Mouse (Mus musculus) forebrain, embryonic 16.5 days (tissue): ENCODE measurements around the gene Xpot. TPM values are rescaled to one million over a fixed set of nuclear protein-coding genes. Genes with fewer than 3 reads are reported as not detected.

Source experiments
- ATAC-seq: fragments of 200-750 bp; cut with Nextera tagmentation; 2 replicates; pipeline ENCODE4 v1.8.0; 2017; ENCODE audit warnings: mild to moderate bottlenecking, moderate library complexity
- H3K27ac ChIP-seq: fragments of 300-500 bp; sonication (generic); 2 replicates; pipeline ENCODE4 v1.5.1; 2014; ENCODE audit warnings: low read length, control low read depth
- H3K27me3 ChIP-seq: fragments of 300-500 bp; sonication (generic); replicated peaks from 2 replicates; pipeline ENCODE4 v1.6.1; 2014; ENCODE audit warnings: low read length; ENCODE audit not compliant: control insufficient read depth, insufficient read depth
- H3K36me3 ChIP-seq: fragments of 300-500 bp; sonication (generic); 2 replicates; pipeline ENCODE4 v1.6.1; 2014; ENCODE audit not compliant: control insufficient read depth, insufficient read depth
- H3K4me1 ChIP-seq: fragments of 300-500 bp; sonication (generic); replicated peaks from 2 replicates; pipeline ENCODE4 v1.6.1; 2014; ENCODE audit warnings: low read length; ENCODE audit not compliant: control insufficient read depth, insufficient read depth
- H3K4me2 ChIP-seq: fragments of 300-500 bp; sonication (generic); 2 replicates; pipeline ENCODE4 v1.6.1; 2014; ENCODE audit warnings: mild to moderate bottlenecking, low read length, control low read depth
- H3K4me3 ChIP-seq: fragments of 300-500 bp; sonication (generic); replicated peaks from 2 replicates; pipeline ENCODE4 v1.5.1; 2014; ENCODE audit warnings: mild to moderate bottlenecking, low read length, control low read depth
- H3K9ac ChIP-seq: fragments of 300-500 bp; sonication (generic); replicated peaks from 2 replicates; pipeline ENCODE4 v1.6.1; 2014; ENCODE audit warnings: low read depth, low read length, control low read depth
- H3K9me3 ChIP-seq: fragments of 300-500 bp; sonication (generic); 2 replicates; pipeline ENCODE4 v1.6.1; 2016; ENCODE audit warnings: low read length; ENCODE audit not compliant: control insufficient read depth
- WGBS: fragments of 180-500 bp; shearing (Covaris S2); extraction: QIAGEN DNeasy Blood & Tissue Kit; methylation state at CpG from one replicate; pipeline ENCODE4 v1.1.7; 2014; 5-methylcytosine and 5-hydroxymethylcytosine counted together
- polyA plus RNA-seq: library from polyadenylated mRNA; unstranded; fragments of >200 nt; fragmentation: Nextera tagmentation; extraction: Ambion mirVana; gene quantifications from 2 replicates; pipeline ENCODE4 v1.2.1, GENCODE M21; 2015

Xpot gene
- polyA plus RNA-seq, 1 experiment from 2014 or later: 38.4 TPM

GRCm38 (mm10) chr10:121569796-121570195 is 56.3 kb downstream of the Xpot start:
- no peak overlapping the region for H3K9ac ChIP-seq
- H3K4me2 ChIP-seq: no peak overlapping the region
- H3K36me3 ChIP-seq: peaks cover 26% of the 10 kb centered on the region
- 56% methylated on average over 6 of the region's 6 CpGs for WGBS
- H3K9me3 ChIP-seq: no peaks in the 10 kb centered on the region
- peaks cover 8% of the 10 kb centered on the region for H3K4me1 ChIP-seq
- H3K4me3 ChIP-seq: no peak overlapping the region
- ATAC-seq: no peak
- no peaks in the 10 kb centered on the region for H3K27me3 ChIP-seq
- H3K27ac ChIP-seq: no peak overlapping the region

GRCm38 (mm10) chr10:121569001-121569589 is 57.0 kb downstream of the Xpot start:
- peak; percentile 77 for ATAC-seq
- Histone ChIP-seq H3K27ac (peak overlapping the region; percentile 49), H3K9ac (peak overlapping the region; percentile 33; the same call in 1 of the 2 replicates), H3K4me3 (peak overlapping the region; percentile 17; the same call in 1 of the 2 replicates), H3K9me3 (no peaks in the 10 kb centered on the region), H3K4me1 (peaks cover 8% of the 10 kb centered on the region), H3K4me2 (peak overlapping the region; percentile 36), H3K27me3 (no peaks in the 10 kb centered on the region), H3K36me3 (peaks cover 23% of the 10 kb centered on the region)
- WGBS: 5% methylated on average over 23 of the region's 23 CpGs

DNA sequence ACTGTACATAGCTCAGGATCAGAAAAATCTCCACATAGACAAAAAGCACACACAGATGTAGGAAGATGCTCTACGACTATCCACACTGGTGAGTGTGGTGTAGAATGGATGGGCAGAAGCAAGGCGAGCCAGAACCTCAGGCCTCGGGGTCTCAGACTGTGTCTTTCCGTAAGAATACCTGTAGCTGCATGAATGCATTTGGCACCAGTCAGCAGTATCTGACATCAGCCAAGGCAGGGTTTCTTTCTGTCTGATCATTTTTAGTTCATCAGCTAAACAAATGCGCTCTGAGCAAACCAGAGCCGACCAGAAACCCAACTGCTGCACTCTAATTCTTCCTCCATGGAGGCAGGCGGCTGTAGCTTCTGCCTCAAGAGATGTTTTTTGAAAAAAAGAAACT is 57.6 kb downstream of the Xpot start:
- H3K36me3 ChIP-seq: peaks cover 23% of the 10 kb centered on the region
- no peak overlapping the region for H3K27ac ChIP-seq
- ATAC-seq: peak; percentile 12; the same call in 1 of the 2 replicates
- peaks cover 8% of the 10 kb centered on the region for H3K4me1 ChIP-seq
- no peaks in the 10 kb centered on the region for H3K27me3 ChIP-seq
- H3K4me3 ChIP-seq: no peak overlapping the region
- H3K9me3 ChIP-seq: no peaks in the 10 kb centered on the region
- 54% methylated on average over 7 of the region's 7 CpGs for WGBS
- no peak overlapping the region; the same call in 1 of the 2 replicates for H3K9ac ChIP-seq
- peak overlapping the region; percentile 36 for H3K4me2 ChIP-seq

- no peak overlapping the region for H3K4me2 ChIP-seq
- H3K4me3 ChIP-seq: no peak overlapping the region
- no peak overlapping the region for H3K9ac ChIP-seq
- no peaks in the 10 kb centered on the region for H3K27me3 ChIP-seq
- ATAC-seq: no peak
- no peak overlapping the region for H3K27ac ChIP-seq
- peaks cover 8% of the 10 kb centered on the region for H3K4me1 ChIP-seq
- H3K36me3 ChIP-seq: peaks cover 25% of the 10 kb centered on the region
- WGBS: 97% methylated on average over 10 of the region's 10 CpGs
- H3K9me3 ChIP-seq: no peaks in the 10 kb centered on the region
These were observed 58.1 kb downstream of the Xpot start for GRCm38 (mm10) chr10:121568026-121568425.

DNA sequence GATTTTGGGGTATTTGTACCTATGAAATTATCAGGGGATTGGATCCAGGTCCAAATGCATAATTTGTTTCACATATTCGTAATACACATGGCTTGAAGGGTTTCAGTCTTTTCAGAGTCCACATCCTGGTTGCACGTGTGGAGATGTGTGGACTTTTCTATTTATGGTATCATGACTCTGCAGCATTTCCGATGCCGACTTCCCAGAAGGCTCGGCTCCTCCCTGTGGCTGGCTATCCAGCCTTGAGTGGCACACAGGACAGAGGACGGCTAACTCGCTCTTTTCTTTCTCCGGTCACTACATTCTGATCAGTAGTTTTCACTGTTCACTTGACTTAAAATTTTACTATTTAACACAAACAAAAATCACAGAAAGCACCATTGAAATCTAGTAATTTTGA is 61.7 kb downstream of the Xpot start:
- no peak for ATAC-seq
- Histone ChIP-seq H3K4me2 (no peak overlapping the region), H3K27ac (no peak overlapping the region), H3K9me3 (no peaks in the 10 kb centered on the region), H3K36me3 (peaks cover 13% of the 10 kb centered on the region), H3K9ac (no peak overlapping the region), H3K4me1 (peaks cover 3% of the 10 kb centered on the region), H3K27me3 (no peaks in the 10 kb centered on the region), H3K4me3 (no peak overlapping the region)
- 92% methylated on average over 8 of the region's 8 CpGs for WGBS

DNA sequence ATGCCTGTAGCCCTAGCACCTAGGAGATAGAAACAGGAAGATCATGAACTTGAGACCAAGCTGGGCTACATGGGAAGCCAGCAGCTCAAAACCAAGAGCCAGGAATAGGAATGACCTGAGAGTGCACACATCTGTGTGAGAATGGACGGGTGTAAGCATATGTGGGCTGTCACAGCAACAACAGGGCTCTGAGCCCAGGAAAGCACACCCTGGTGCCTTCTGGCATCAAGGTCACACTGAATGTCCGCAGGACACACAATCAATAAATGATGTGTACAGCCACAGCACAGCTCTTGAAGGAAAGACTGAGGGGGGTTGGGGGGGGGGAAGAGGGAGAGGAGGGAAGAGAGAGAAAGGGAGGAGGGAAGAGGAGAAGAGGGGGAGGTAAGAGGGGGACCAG is 67.9 kb downstream of the Xpot start:
- Histone ChIP-seq H3K9ac (no peak overlapping the region), H3K4me1 (no peaks in the 10 kb centered on the region), H3K27ac (no peak overlapping the region), H3K9me3 (no peaks in the 10 kb centered on the region), H3K4me2 (no peak overlapping the region), H3K36me3 (peaks cover 28% of the 10 kb centered on the region), H3K4me3 (no peak overlapping the region), H3K27me3 (no peaks in the 10 kb centered on the region)
- whole genome bisulfite sequencing: 79% methylated on average over 2 of the region's 2 CpGs
- ATAC-seq: no peak

- WGBS: 77% methylated on average over 6 of the region's 6 CpGs
- H3K4me2 ChIP-seq: no peak overlapping the region
- no peak overlapping the region for H3K4me3 ChIP-seq
- no peaks in the 10 kb centered on the region for H3K4me1 ChIP-seq
- H3K27ac ChIP-seq: no peak overlapping the region
- H3K9me3 ChIP-seq: no peaks in the 10 kb centered on the region
- no peak for ATAC-seq
- H3K27me3 ChIP-seq: no peaks in the 10 kb centered on the region
- peaks cover 31% of the 10 kb centered on the region for H3K36me3 ChIP-seq
- H3K9ac ChIP-seq: no peak overlapping the region
These were observed 69.9 kb downstream of the Xpot start for GRCm38 (mm10) chr10:121556263-121556662.

- ATAC-seq: no peak
- 83% methylated on average over 9 of the region's 9 CpGs for WGBS
- Histone ChIP-seq H3K27me3 (no peaks in the 10 kb centered on the region), H3K27ac (no peak overlapping the region), H3K9me3 (no peaks in the 10 kb centered on the region), H3K4me2 (no peak overlapping the region), H3K9ac (no peak overlapping the region), H3K4me1 (no peaks in the 10 kb centered on the region), H3K36me3 (peaks cover 40% of the 10 kb centered on the region), H3K4me3 (no peak overlapping the region)
These were observed 75.8 kb downstream of the Xpot start for GRCm38 (mm10) chr10:121550334-121550733.

DNA sequence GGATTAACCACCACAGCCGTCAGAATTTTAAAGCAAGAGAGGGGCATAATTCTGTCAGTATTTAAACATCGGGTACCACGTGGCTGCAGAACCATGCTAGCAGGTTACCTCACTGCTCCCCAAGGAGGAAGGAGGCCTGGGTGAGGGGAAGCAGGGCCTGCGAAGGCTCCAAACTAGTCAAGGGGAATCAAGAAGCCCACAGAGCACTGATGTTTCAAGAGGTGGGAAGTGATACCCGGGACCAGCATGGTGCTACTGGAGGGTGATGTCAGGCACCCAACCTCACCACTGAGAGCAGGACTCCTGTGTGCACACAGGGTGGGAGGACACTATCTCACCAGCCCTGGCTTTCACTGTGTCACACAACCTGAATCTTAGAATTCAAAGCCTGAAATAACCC is 76.5 kb downstream of the Xpot start:
- Histone ChIP-seq H3K4me1 (no peaks in the 10 kb centered on the region), H3K9me3 (no peaks in the 10 kb centered on the region), H3K27me3 (no peaks in the 10 kb centered on the region), H3K36me3 (peaks cover 40% of the 10 kb centered on the region), H3K27ac (no peak overlapping the region), H3K4me2 (no peak overlapping the region), H3K9ac (no peak overlapping the region), H3K4me3 (no peak overlapping the region)
- 95% methylated on average over 5 of the region's 5 CpGs for WGBS
- no peak for ATAC-seq

DNA sequence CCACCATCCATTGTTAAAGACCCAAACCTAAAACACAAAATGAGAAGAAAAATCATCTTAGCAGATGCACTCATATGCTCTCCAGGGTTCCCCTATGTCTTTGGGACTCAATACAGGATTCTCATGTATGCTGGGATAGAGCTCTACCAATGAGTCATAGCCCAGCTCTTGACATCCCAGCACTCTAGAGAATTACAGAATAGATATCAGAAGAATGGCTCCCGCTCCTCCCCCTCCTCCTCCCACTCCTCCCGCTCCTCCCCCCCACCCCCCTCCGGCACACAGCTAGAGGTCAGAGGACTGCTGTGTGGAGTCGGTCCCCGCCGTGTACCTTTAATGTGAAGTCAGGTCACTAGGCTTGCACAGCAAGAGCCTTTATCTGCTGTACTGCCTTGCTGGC is 79.0 kb downstream of the Xpot start:
- H3K27me3 ChIP-seq: no peaks in the 10 kb centered on the region
- H3K9ac ChIP-seq: no peak overlapping the region
- no peaks in the 10 kb centered on the region for H3K4me1 ChIP-seq
- peaks cover 30% of the 10 kb centered on the region for H3K36me3 ChIP-seq
- no peak overlapping the region for H3K27ac ChIP-seq
- H3K9me3 ChIP-seq: no peaks in the 10 kb centered on the region
- H3K4me2 ChIP-seq: no peak overlapping the region
- WGBS: 74% methylated on average over 6 of the region's 6 CpGs
- no peak for ATAC-seq
- H3K4me3 ChIP-seq: no peak overlapping the region
